Mouse (Mus musculus) lung, embryonic 16.5 days (tissue): ENCODE measurements around the gene Emp1. TPM values are rescaled to one million over a fixed set of nuclear protein-coding genes. Genes with fewer than 3 reads are reported as not detected.

Experiments
- ATAC-seq: fragments of 200-750 bp; cut with Nextera tagmentation; 2 replicates; pipeline ENCODE4 v1.8.0; 2017; ENCODE audit warnings: low read depth, mild to moderate bottlenecking, moderate library complexity
- H3K27ac ChIP-seq: fragments of 300-500 bp; sonication (generic); 2 replicates; pipeline ENCODE4 v1.5.1; 2014; ENCODE audit warnings: mild to moderate bottlenecking, control low read depth, low read length
- H3K27me3 ChIP-seq: fragments of 300-500 bp; sonication (generic); 2 replicates; pipeline ENCODE4 v1.6.1; 2014; ENCODE audit warnings: low read depth, low read length, mixed read lengths; ENCODE audit not compliant: control insufficient read depth, insufficient read depth
- H3K36me3 ChIP-seq: fragments of 300-500 bp; sonication (generic); 2 replicates; pipeline ENCODE4 v1.6.1; 2014; ENCODE audit warnings: low read length; ENCODE audit not compliant: control insufficient read depth, insufficient read depth
- H3K4me1 ChIP-seq: fragments of 300-500 bp; sonication (generic); replicated peaks from 2 replicates; pipeline ENCODE4 v1.6.1; 2014; ENCODE audit warnings: low read length, mixed read lengths; ENCODE audit not compliant: control insufficient read depth, insufficient read depth
- H3K4me2 ChIP-seq: fragments of 300-500 bp; sonication (generic); 2 replicates; pipeline ENCODE4 v1.6.1; 2014; ENCODE audit warnings: low read depth, low read length, control low read depth
- H3K4me3 ChIP-seq: fragments of 300-500 bp; sonication (generic); 2 replicates; pipeline ENCODE4 v1.5.1; 2014; ENCODE audit warnings: mild to moderate bottlenecking, low read length, control low read depth
- H3K9ac ChIP-seq: fragments of 300-500 bp; sonication (generic); 2 replicates; pipeline ENCODE4 v1.6.1; 2014; ENCODE audit warnings: low read length, control low read depth
- H3K9me3 ChIP-seq: fragments of 300-500 bp; sonication (generic); 2 replicates; pipeline ENCODE4 v1.6.1; 2016; ENCODE audit warnings: low read length; ENCODE audit not compliant: control insufficient read depth
- WGBS: fragments of 180-500 bp; shearing (Covaris S2); extraction: QIAGEN DNeasy Blood & Tissue Kit; methylation state at CpG from one replicate; pipeline ENCODE4 v1.1.7; 2014; 5-methylcytosine and 5-hydroxymethylcytosine counted together
- polyA plus RNA-seq: library from polyadenylated mRNA; unstranded; fragments of >200 nt; fragmentation: Nextera tagmentation; extraction: Ambion mirVana; gene quantifications from 2 replicates; pipeline ENCODE4 v1.2.1, GENCODE M21; 2015

The Emp1 gene
- polyA plus RNA-seq, 1 experiment from 2014 or later, result 114 TPM

DNA sequence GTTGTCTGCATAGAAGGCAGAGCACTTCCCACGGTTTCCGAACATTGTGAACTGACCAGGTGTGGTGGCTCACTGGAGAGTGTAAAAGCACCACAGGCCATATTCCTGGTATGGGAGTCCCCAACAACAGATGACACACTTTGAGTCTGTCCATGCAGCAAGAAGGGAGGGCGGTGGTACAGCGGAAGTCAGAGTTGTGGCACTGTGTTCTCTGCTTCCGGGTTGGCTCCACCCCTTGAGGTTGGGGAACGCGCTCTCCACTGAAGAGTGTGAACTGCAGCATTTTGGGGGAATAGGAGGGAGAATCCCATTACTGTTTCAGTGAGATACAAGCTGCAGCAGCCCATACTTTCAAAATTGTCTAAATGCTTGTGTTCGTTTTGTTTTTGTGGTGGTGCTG lies 11.0 kb downstream of the Emp1 start:
- H3K4me2 ChIP-seq, result no peak overlapping the region
- no peaks in the 10 kb centered on the region for H3K27me3 ChIP-seq
- H3K4me3 ChIP-seq, result no peak overlapping the region
- ATAC-seq, result no peak
- peaks cover 5% of the 10 kb centered on the region for H3K36me3 ChIP-seq
- H3K27ac ChIP-seq, result no peak overlapping the region
- H3K4me1 ChIP-seq, result peaks cover 40% of the 10 kb centered on the region
- H3K9me3 ChIP-seq, result no peaks in the 10 kb centered on the region
- 84% methylated on average over 8 of the region's 8 CpGs for WGBS
- no peak overlapping the region for H3K9ac ChIP-seq

- WGBS, result 69% methylated on average over 5 of the region's 5 CpGs
Observed at GRCm38 (mm10) chr6:135375818-135376217, 13.5 kb downstream of the Emp1 start.

GRCm38 (mm10) chr6:135376248-135376647 lies 13.9 kb downstream of the Emp1 start:
- Histone ChIP-seq H3K27ac (no peak overlapping the region), H3K4me3 (no peak overlapping the region), H3K27me3 (no peaks in the 10 kb centered on the region), H3K9ac (no peak overlapping the region), H3K4me1 (peaks cover 22% of the 10 kb centered on the region), H3K36me3 (peaks cover 28% of the 10 kb centered on the region), H3K4me2 (no peak overlapping the region), H3K9me3 (no peaks in the 10 kb centered on the region)
- no peak for ATAC-seq
- WGBS, result 63% methylated on average over 7 of the region's 7 CpGs

More at GRCm38 (mm10) chr6:135375818-135376217, 13.5 kb downstream of the Emp1 start:
- no peak overlapping the region for H3K4me2 ChIP-seq
- no peaks in the 10 kb centered on the region for H3K27me3 ChIP-seq
- H3K9ac ChIP-seq, result no peak overlapping the region
- no peaks in the 10 kb centered on the region for H3K9me3 ChIP-seq
- H3K27ac ChIP-seq, result no peak overlapping the region
- peaks cover 26% of the 10 kb centered on the region for H3K36me3 ChIP-seq
- no peak for ATAC-seq
- H3K4me1 ChIP-seq, result peaks cover 22% of the 10 kb centered on the region
- H3K4me3 ChIP-seq, result no peak overlapping the region

DNA sequence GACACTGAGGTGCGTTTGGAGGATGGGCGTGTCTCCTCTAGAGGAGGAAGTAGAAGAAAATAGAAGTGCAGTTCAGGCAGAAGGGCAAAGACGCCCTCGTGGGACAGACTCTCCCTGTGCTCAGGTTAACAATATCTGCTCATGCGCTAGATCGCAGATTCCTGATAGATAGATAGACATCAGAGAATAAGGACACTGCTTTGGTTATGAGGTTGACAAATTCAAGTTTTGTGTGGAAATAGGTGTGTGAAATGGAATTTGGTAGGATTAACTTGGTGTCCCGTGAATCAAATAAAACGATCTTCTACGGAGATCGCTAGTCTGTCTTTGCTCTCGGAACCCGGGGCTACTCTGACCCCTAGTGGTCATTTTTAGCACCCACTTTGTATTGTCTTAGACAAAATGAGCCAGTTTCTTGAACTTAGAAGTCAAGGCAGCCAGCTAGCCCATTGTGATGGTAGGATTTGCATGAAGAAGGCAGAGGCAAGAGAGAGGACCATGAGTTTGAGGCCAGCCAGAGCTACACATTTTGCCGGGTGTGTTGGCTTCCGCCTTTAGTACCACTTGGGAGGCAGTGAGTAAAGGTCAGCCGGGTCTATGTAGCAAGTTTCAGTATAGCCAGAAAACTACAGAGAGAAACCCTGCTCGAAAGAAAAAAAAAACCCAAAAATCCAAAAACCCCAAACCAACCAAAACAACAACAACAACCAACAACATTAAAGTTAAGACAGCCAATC lies 15.4 kb downstream of the Emp1 start:
- peak overlapping the region; percentile 42 for H3K4me2 ChIP-seq

GRCm38 (mm10) chr6:135383919-135384318 lies 21.6 kb downstream of the Emp1 start:
- H3K9ac ChIP-seq, result no peak overlapping the region
- peaks cover 11% of the 10 kb centered on the region; the same call in 1 of the 2 replicates for H3K4me1 ChIP-seq
- no peaks in the 10 kb centered on the region for H3K9me3 ChIP-seq
- no peaks in the 10 kb centered on the region for H3K27me3 ChIP-seq
- H3K4me2 ChIP-seq, result no peak overlapping the region
- no peak overlapping the region for H3K27ac ChIP-seq
- H3K4me3 ChIP-seq, result no peak overlapping the region
- no peak for ATAC-seq
- peaks cover 40% of the 10 kb centered on the region for H3K36me3 ChIP-seq

More for the DNA sequence above, 15.4 kb downstream of the Emp1 start:
- H3K36me3 ChIP-seq, result peaks cover 42% of the 10 kb centered on the region
- H3K4me1 ChIP-seq, result peaks cover 22% of the 10 kb centered on the region
- H3K4me3 ChIP-seq, result no peak overlapping the region; the same call in 1 of the 2 replicates
- 29% methylated on average over 16 of the region's 16 CpGs for WGBS
- H3K9ac ChIP-seq, result 0 out of 2 replicates have a peak overlapping the region, but pooled peaks have one; percentile 10
- ATAC-seq, result peak; percentile 47; the same call in 1 of the 2 replicates
- no peaks in the 10 kb centered on the region for H3K9me3 ChIP-seq
- H3K27ac ChIP-seq, result no peak overlapping the region
- no peaks in the 10 kb centered on the region for H3K27me3 ChIP-seq

DNA sequence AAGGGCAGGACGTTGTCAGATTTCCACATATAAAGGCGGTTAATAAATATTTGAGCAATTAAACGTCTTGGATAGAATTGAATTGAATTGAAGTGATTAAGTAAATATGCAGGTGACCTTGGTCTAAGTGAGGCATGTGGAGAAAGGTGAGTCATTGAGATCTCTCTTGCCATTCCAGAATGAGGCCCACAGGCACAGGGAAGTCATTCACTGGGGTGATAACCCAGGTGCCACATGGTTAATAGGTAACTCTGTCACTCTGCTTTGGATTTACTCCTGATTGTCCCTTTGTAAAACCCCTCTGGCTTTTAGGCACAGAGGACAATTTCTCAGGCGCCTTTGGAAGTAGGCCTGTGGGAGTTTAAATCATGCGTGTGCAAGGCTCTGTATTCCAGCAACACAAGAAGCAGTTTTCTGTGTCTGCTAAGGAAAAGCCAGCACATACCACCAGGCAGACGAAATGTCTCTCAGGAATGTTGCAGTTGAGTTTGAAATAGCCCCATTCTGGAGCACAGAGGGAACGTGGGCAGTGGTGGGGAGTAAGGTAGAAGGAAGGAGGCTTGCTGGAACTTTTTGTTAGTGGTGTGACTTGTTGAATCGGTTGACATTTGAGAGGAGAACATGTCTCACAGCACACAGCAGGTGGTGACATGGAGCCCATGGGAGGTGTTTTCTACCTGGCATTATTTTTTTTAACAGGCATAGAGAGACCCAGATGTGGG lies 23.6 kb downstream of the Emp1 start:
- H3K36me3 ChIP-seq, result peaks cover 22% of the 10 kb centered on the region
- no peaks in the 10 kb centered on the region for H3K27me3 ChIP-seq
- WGBS, result 43% methylated on average over 8 of the region's 8 CpGs
- peak overlapping the region; percentile 86 for H3K27ac ChIP-seq
- peaks cover 11% of the 10 kb centered on the region; the same call in 1 of the 2 replicates for H3K4me1 ChIP-seq
- no peak overlapping the region for H3K9ac ChIP-seq
- no peaks in the 10 kb centered on the region for H3K9me3 ChIP-seq
- H3K4me2 ChIP-seq, result no peak overlapping the region
- ATAC-seq, result peak; percentile 81
- H3K4me3 ChIP-seq, result no peak overlapping the region

GRCm38 (mm10) chr6:135387653-135388052 lies 25.3 kb downstream of the Emp1 start:
- H3K4me1 ChIP-seq, result peaks cover 11% of the 10 kb centered on the region; the same call in 1 of the 2 replicates
- no peak overlapping the region for H3K27ac ChIP-seq
- no peak overlapping the region for H3K4me2 ChIP-seq
- 74% methylated on average over 1 of the region's 1 CpGs for whole genome bisulfite sequencing
- H3K4me3 ChIP-seq, result no peak overlapping the region
- H3K9me3 ChIP-seq, result no peaks in the 10 kb centered on the region
- no peak overlapping the region for H3K9ac ChIP-seq
- peaks cover 8% of the 10 kb centered on the region for H3K36me3 ChIP-seq
- ATAC-seq, result no peak
- H3K27me3 ChIP-seq, result no peaks in the 10 kb centered on the region

- Histone ChIP-seq H3K4me1 (peaks cover 11% of the 10 kb centered on the region; the same call in 1 of the 2 replicates), H3K9ac (no peak overlapping the region), H3K4me3 (no peak overlapping the region), H3K36me3 (peaks cover 1% of the 10 kb centered on the region; the same call in 1 of the 2 replicates), H3K4me2 (no peak overlapping the region), H3K9me3 (no peaks in the 10 kb centered on the region), H3K27ac (no peak overlapping the region), H3K27me3 (no peaks in the 10 kb centered on the region)
- ATAC-seq, result no peak
- 61% methylated on average over 8 of the region's 8 CpGs for WGBS
Observed at GRCm38 (mm10) chr6:135388711-135389110, 26.4 kb downstream of the Emp1 start.

DNA sequence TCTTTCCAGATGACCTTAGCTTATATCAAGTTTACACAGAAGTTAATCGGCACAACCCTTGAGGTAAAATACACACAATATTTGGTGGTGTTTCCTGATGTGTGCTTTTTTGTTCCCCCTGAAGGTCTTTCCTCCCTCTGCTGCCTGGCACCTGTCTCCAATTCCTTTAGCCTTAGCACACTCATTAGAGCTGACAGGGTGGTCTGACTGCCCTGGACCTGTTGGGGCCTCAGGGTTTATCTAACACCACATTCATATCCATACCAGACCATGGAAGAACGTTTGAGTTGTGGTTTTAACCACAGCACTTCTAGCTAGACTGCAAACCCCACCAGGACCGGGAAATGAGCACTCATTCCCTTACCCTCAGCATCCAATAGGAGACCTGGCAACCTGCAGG lies 28.1 kb downstream of the Emp1 start:
- 30% methylated on average over 3 of the region's 3 CpGs for WGBS
- no peak overlapping the region for H3K4me3 ChIP-seq
- no peaks in the 10 kb centered on the region for H3K9me3 ChIP-seq
- no peak overlapping the region for H3K4me2 ChIP-seq
- no peak for ATAC-seq
- H3K27me3 ChIP-seq, result no peaks in the 10 kb centered on the region
- H3K4me1 ChIP-seq, result peaks cover 9% of the 10 kb centered on the region; the same call in 1 of the 2 replicates
- H3K27ac ChIP-seq, result no peak overlapping the region
- H3K9ac ChIP-seq, result no peak overlapping the region
- H3K36me3 ChIP-seq, result no peaks in the 10 kb centered on the region
